Mouse (Mus musculus): ENCODE measurements around the gene Vmp1. TPM values are rescaled to one million over a fixed set of nuclear protein-coding genes. Genes with fewer than 3 reads are reported as not detected.

The Vmp1 gene
- polyA plus RNA-seq, 1 experiment from 2014 or later = 220 TPM

DNA sequence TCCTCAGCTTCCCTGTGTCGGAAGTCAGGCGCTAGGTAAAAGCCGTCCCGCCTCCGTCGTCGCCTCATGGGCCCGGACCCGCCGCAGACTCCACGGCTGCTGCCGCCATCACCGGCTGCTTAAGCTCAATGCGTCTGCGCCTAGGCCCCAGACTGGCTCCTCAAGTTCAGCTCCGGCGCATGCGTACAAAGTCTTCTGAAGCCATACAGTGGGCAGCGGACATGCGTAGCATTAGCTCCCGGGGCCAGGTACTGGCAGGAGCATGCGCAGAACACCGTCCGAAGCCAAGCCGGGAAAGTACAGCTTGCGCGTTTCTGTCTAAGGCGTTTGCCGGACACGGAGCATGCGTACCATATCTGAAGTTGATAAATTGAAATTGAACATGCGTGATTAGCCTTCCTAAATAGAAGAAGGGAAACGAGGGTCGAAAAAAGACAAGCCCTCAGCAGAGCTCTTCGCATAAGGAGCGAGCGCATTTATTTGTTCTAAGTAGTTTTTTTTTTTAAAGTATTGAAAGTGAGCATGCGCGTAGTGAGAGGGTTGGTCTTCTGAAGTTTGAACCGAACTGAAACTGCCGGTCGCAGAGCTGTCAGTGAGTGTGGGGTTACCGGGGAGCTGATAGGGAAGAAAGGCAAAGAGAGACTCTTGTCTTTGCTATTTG lies 138.9 kb downstream of the Vmp1 start, which contains the start of the genes Rps6kb1 and Tubd1:
Gene Rps6kb1 (minus strand): TSS at position 167 of the 661 bp plus-strand sequence.
Gene Tubd1 (plus strand): TSS at position 353 of the 661 bp plus-strand sequence.
- Histone ChIP-seq H3K9ac (ENCODE audit: low read depth, low read length) (peak within 1 kb of the TSS; percentile 99), H3K4me1 (ENCODE audit: control insufficient read depth, insufficient read depth, low read length) (peaks cover 13% of the 10 kb centered on the region)
- peak; percentile 99 for ATAC-seq

DNA sequence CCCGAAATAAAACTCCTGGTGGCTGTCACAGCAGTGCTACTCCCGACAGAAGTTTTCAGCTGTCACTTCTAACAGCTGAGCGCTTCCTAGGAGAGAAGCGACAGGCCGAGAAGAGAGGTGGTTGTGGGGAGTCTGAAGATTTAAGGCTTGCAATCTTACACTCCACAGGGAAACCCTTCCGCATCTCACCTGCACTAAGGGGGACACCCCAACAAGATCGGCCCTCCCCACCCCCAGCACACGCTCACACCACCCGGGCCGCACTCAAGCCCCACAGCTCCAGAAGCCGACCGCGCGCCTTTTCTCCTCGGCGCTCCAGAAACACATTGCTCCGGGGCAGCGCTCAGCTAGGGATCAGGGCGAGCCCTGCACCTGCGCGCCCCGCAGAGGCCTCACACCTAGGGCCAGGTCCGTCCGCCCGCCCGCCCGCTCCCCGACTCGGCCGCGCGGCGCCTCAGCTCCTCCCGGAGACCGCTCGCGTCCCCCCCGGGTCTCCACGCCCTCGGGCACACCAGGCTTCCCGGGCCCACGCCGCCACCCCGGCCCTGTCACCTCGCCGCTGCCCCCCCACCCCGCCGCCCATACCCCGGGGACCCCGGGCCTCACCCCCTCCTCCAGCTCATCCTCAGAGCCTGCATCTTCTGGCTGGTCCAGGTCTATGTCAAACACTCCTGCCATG lies 139.5 kb downstream of the Vmp1 start:
- WGBS = under 1% methylated on average over 38 of the region's 50 CpGs
- H3K27ac ChIP-seq (ENCODE audit: low read length) = peak overlapping the region; percentile 90
- peak overlapping the region; percentile 82 for H3K4me3 ChIP-seq (ENCODE audit: low read length)
- H3K27me3 ChIP-seq (replicated peaks; ENCODE audit: control insufficient read depth, insufficient read depth, low read length) = no peaks in the 10 kb centered on the region
- H3K4me2 ChIP-seq (ENCODE audit: low read depth, low read length) = peak overlapping the region; percentile 73
- peak; percentile 82 for ATAC-seq
- no peaks in the 10 kb centered on the region for H3K36me3 ChIP-seq (ENCODE audit: control insufficient read depth, insufficient read depth, low read length)
- H3K9ac ChIP-seq (ENCODE audit: low read depth, low read length) = peak overlapping the region; percentile 99
- H3K4me1 ChIP-seq (ENCODE audit: control insufficient read depth, insufficient read depth, low read length) = peaks cover 13% of the 10 kb centered on the region
- no peaks in the 10 kb centered on the region for H3K9me3 ChIP-seq (ENCODE audit: control insufficient read depth, low read length)

More for the DNA sequence above, 138.9 kb downstream of the Vmp1 start, which contains the start of the genes Rps6kb1 and Tubd1:
- no peaks in the 10 kb centered on the region for H3K36me3 ChIP-seq (ENCODE audit: control insufficient read depth, insufficient read depth, low read length)
- H3K4me2 ChIP-seq (ENCODE audit: low read depth, low read length) = peak within 1 kb of the TSS; percentile 73
- peak within 1 kb of the TSS; percentile 90 for H3K27ac ChIP-seq (ENCODE audit: low read length)
- under 1% methylated on average over 43 of the region's 43 CpGs for WGBS
- H3K27me3 ChIP-seq (replicated peaks; ENCODE audit: control insufficient read depth, insufficient read depth, low read length) = no peaks in the 10 kb centered on the region
- H3K4me3 ChIP-seq (ENCODE audit: low read length) = peak within 1 kb of the TSS; percentile 82
- no peaks in the 10 kb centered on the region for H3K9me3 ChIP-seq (ENCODE audit: control insufficient read depth, low read length)

DNA sequence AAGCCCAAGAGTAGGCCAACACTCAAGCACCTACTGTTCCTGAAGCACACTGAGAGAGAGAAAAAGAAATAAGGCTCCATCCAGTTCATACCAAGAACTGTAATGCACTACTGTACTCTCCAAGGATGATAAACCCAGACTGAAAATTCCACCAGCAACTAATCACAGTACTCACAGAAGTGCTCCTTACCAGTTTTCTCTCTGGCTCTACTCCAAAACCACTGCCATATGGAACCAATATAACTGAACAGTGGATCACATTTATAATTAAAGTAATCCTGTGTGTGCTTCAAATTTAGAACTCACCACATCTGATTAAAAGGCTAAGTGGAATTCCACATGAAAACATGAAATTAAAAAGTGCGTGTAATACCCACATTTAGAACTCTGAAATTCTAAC lies 140.8 kb downstream of the Vmp1 start:
- no peak for ATAC-seq
- peaks cover 13% of the 10 kb centered on the region for H3K4me1 ChIP-seq (ENCODE audit: control insufficient read depth, insufficient read depth, low read length)
- WGBS = 87% methylated on average over 1 of the region's 1 CpGs
- H3K4me2 ChIP-seq (ENCODE audit: low read depth, low read length) = no peak overlapping the region
- H3K27me3 ChIP-seq (replicated peaks; ENCODE audit: control insufficient read depth, insufficient read depth, low read length) = no peaks in the 10 kb centered on the region
- H3K4me3 ChIP-seq (ENCODE audit: low read length) = no peak overlapping the region
- H3K9ac ChIP-seq (ENCODE audit: low read depth, low read length) = no peak overlapping the region
- H3K9me3 ChIP-seq (ENCODE audit: control insufficient read depth, low read length) = no peaks in the 10 kb centered on the region
- no peak overlapping the region for H3K27ac ChIP-seq (ENCODE audit: low read length)
- H3K36me3 ChIP-seq (ENCODE audit: control insufficient read depth, insufficient read depth, low read length) = no peaks in the 10 kb centered on the region

DNA sequence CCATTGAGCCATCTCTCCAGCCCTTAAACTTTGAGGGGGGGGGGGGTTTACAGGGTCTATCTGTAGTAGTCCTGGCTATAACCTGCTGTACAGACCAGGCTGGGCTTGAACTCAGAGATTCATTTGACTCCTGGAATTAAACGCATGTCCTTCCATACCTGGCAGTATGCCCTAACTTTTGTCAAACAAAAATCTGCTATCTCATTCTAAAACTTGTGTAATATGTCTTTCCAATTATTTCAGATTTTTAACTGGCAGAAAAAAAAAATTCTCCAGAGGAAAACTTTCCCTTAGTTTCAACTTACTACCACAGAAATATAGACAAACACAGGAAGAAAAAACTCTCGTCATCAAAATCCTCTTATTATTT lies 143.2 kb downstream of the Vmp1 start:
- Histone ChIP-seq H3K4me3 (ENCODE audit: low read length) (no peak overlapping the region), H3K27me3 (replicated peaks; ENCODE audit: control insufficient read depth, insufficient read depth, low read length) (no peaks in the 10 kb centered on the region), H3K4me2 (ENCODE audit: low read depth, low read length) (no peak overlapping the region), H3K36me3 (ENCODE audit: control insufficient read depth, insufficient read depth, low read length) (no peaks in the 10 kb centered on the region), H3K9ac (ENCODE audit: low read depth, low read length) (no peak overlapping the region), H3K9me3 (ENCODE audit: control insufficient read depth, low read length) (no peaks in the 10 kb centered on the region), H3K4me1 (ENCODE audit: control insufficient read depth, insufficient read depth, low read length) (peaks cover 9% of the 10 kb centered on the region), H3K27ac (ENCODE audit: low read length) (no peak overlapping the region)
- ATAC-seq = no peak
- 81% methylated on average over 2 of the region's 2 CpGs for WGBS

DNA sequence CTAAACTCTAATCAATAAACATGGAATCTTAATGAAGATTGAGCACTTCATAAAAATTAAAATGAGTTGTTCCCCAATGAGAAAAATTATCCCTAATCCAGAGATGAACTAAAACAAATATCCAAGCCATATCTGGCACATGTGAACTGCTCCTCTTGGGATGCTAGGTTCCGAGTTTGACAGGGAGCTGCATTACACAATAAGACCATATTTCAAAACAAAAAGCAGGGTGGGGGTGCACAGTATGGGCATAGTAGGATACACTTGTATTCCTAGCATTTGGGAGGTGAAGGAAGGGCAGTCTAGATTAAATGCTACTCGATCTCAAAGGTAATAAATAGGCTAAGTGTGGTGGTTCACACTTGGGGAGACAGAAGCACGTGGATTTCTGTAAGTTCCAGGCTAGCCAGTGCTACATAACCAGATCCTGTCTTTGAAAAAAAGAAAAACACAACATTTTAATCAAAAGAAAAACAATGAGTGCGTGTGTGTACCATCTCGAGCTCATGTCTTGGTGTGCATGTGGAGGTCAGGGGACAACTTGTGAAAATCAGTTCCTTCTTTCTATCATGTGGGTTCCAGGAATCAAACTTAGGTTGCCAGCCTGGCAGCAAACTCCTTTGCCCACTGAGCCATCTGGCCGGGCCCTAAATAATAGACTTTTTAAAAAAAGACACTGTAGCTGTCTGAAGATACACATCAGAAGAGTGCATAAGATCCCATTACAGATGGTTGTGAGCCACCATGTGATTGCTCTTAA lies 143.7 kb downstream of the Vmp1 start:
- no peaks in the 10 kb centered on the region for H3K36me3 ChIP-seq (ENCODE audit: control insufficient read depth, insufficient read depth, low read length)
- no peak overlapping the region for H3K9ac ChIP-seq (ENCODE audit: low read depth, low read length)
- WGBS = 87% methylated on average over 6 of the region's 6 CpGs
- no peak for ATAC-seq
- H3K27ac ChIP-seq (ENCODE audit: low read length) = no peak overlapping the region
- H3K4me3 ChIP-seq (ENCODE audit: low read length) = no peak overlapping the region
- peaks cover 8% of the 10 kb centered on the region for H3K4me1 ChIP-seq (ENCODE audit: control insufficient read depth, insufficient read depth, low read length)
- no peaks in the 10 kb centered on the region for H3K27me3 ChIP-seq (replicated peaks; ENCODE audit: control insufficient read depth, insufficient read depth, low read length)
- no peaks in the 10 kb centered on the region for H3K9me3 ChIP-seq (ENCODE audit: control insufficient read depth, low read length)
- H3K4me2 ChIP-seq (ENCODE audit: low read depth, low read length) = no peak overlapping the region

DNA sequence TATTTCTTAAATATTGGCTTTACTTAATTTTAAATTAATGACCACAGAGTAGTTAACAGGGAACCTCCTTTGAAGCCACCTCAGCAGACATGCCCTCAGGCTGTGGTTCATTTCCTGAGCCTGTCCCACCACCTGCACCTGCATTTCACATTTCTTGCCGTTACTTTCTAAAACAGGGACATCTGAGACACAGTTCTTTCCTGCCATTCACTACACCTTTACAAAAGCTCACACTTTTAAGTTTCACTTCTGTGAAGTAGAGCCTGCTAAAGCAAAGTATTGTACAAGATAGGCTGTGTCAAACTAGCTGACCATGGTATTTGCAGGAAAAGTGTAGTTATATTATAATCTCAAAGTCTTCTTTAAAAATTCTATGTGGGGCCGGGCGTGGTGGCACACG lies 144.8 kb downstream of the Vmp1 start:
- no peak overlapping the region for H3K4me2 ChIP-seq (ENCODE audit: low read depth, low read length)
- no peaks in the 10 kb centered on the region for H3K27me3 ChIP-seq (replicated peaks; ENCODE audit: control insufficient read depth, insufficient read depth, low read length)
- H3K9ac ChIP-seq (ENCODE audit: low read depth, low read length) = no peak overlapping the region
- H3K4me1 ChIP-seq (ENCODE audit: control insufficient read depth, insufficient read depth, low read length) = peaks cover 8% of the 10 kb centered on the region
- no peaks in the 10 kb centered on the region for H3K9me3 ChIP-seq (ENCODE audit: control insufficient read depth, low read length)
- H3K36me3 ChIP-seq (ENCODE audit: control insufficient read depth, insufficient read depth, low read length) = no peaks in the 10 kb centered on the region
- no peak overlapping the region for H3K27ac ChIP-seq (ENCODE audit: low read length)
- no peak overlapping the region for H3K4me3 ChIP-seq (ENCODE audit: low read length)
- 93% methylated on average over 4 of the region's 4 CpGs for WGBS
- ATAC-seq = no peak

DNA sequence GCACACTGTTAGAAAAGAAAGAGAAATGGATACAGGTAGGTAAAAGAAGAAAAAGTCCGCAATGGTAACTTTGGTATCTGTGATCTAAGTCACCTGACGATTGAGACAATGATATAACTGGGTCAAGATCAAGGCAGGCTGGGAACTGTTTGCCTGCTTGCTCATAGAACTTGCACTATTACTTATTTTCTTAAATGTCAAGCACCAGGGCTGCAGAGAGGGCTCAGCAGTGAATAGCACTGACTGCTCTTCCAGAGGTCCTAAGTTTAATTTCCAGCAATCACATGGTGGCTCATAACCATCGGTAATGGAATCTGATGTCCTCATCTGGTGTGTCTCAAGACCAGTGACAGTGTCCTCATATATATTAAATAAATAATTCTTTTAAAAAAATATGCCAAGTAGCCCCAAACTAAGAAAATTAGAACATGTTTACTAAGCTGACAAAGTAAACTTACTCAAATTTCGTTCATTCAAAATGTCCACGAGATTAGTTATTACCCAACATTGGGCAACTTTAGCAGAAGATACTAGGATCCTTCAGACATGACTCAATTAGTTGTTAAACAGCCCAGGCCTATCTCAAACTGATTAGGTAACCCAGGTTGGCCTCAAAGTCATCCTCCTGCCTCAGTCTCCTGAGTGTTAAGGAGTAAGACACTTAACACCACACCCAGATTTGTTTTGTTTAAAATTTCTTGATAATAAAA lies 149.3 kb downstream of the Vmp1 start:
- Histone ChIP-seq H3K9ac (ENCODE audit: low read depth, low read length) (no peak overlapping the region), H3K9me3 (ENCODE audit: control insufficient read depth, low read length) (no peaks in the 10 kb centered on the region), H3K4me3 (ENCODE audit: low read length) (no peak overlapping the region), H3K4me2 (ENCODE audit: low read depth, low read length) (no peak overlapping the region), H3K36me3 (ENCODE audit: control insufficient read depth, insufficient read depth, low read length) (no peaks in the 10 kb centered on the region), H3K4me1 (ENCODE audit: control insufficient read depth, insufficient read depth, low read length) (no peaks in the 10 kb centered on the region), H3K27me3 (replicated peaks; ENCODE audit: control insufficient read depth, insufficient read depth, low read length) (no peaks in the 10 kb centered on the region), H3K27ac (ENCODE audit: low read length) (no peak overlapping the region)
- 87% methylated on average over 5 of the region's 5 CpGs for WGBS
- ATAC-seq = no peak

All from intestine, embryonic 16.5 days (tissue).